ENCODE assay signal across 12 mouse cellular contexts in the genomic region with DNA sequence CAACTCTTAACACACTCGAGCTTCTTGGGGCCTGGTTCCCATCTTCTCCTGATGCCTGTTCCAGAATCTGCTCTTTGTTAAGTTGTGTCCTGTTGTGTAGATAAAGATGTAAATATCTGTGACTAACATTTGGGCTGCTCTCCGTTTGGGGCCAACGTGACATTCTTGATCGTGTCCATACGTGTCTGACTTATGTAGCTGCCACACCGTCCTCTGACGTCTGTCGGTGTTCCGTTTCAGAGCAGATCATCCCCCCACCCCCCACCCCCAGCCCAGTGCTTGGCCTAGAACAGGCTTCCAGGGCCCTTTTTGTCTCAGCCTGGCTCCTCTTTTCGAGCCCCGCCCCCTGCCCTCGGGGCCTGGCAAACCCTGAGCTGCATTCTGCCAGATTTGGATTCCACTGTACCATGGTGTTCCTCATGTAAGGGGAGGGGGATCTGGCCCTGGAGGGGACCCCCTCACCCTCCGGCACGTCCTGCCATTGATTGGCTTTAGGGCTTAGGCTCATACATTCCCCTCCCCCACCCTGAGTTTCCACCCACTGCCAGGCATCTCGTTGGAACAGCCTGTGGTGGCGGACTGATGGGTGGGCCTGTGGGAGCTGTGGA. TPM values are rescaled to one million over a fixed set of nuclear protein-coding genes. Genes with fewer than 3 reads are reported as not detected.
DNase-seq lines count a peak whose midpoint lies in the region; ATAC-seq lines count a peak whose summit lies in the region.
"Had no signal": no experiment of that assay in that cellular context is flagged by ENCODE, and none has a peak within 500 bp of the region (broad histone marks: within the 10 kb centered on the region; RNA-seq: fewer than 3 reads in every experiment).

No protein-coding gene starts in this region.

- no peaks in the 10 kb centered on the region; the same call in 1 of the 2 replicates for H3K36me3 ChIP-seq in heart, embryonic 12.5 days
- H3K36me3 ChIP-seq in embryonic facial prominence, embryonic 10.5 days (replicated peaks) = no peaks in the 10 kb centered on the region
- no peaks in the 10 kb centered on the region for H3K36me3 ChIP-seq in intestine, embryonic 15.5 days
- H3K36me3 ChIP-seq: hindbrain, embryonic 15.5 days; liver, embryonic 12.5 days; neural tube, embryonic 13.5 days had no signal

- WGBS in heart, embryonic 12.5 days = 23% methylated on average over 16 of the region's 16 CpGs
- 32% methylated on average over 16 of the region's 16 CpGs for WGBS in embryonic facial prominence, embryonic 10.5 days
- WGBS in intestine, embryonic 15.5 days = 36% methylated on average over 16 of the region's 16 CpGs

- ATAC-seq in heart, embryonic 12.5 days (ENCODE audit: insufficient number of reproducible peaks, low FRiP score) = no peak
- ATAC-seq in intestine, embryonic 15.5 days = peak; percentile 48
- ATAC-seq: liver, embryonic 12.5 days had no signal

- H3K9ac ChIP-seq in heart, embryonic 12.5 days = peak overlapping the region; percentile 16; the same call in 1 of the 2 replicates
- no peak overlapping the region for H3K9ac ChIP-seq in intestine, embryonic 15.5 days
- H3K9ac ChIP-seq: hindbrain, embryonic 15.5 days; liver, embryonic 12.5 days; neural tube, embryonic 13.5 days had no signal

- no peaks in the 10 kb centered on the region for H3K27me3 ChIP-seq in heart, embryonic 12.5 days (replicated peaks)
- H3K27me3 ChIP-seq in embryonic facial prominence, embryonic 10.5 days (replicated peaks; ENCODE audit: low read depth, poor library complexity, severe bottlenecking) = no peaks in the 10 kb centered on the region
- no peaks in the 10 kb centered on the region for H3K27me3 ChIP-seq in intestine, embryonic 15.5 days (replicated peaks)
- H3K27me3 ChIP-seq: hindbrain, embryonic 15.5 days; neural tube, embryonic 13.5 days had no signal

- peak overlapping the region; percentile 27; the same call in 1 of the 2 replicates for H3K4me2 ChIP-seq in heart, embryonic 12.5 days
- no peak overlapping the region for H3K4me2 ChIP-seq in intestine, embryonic 15.5 days (replicated peaks)
- H3K4me2 ChIP-seq: hindbrain, embryonic 15.5 days; liver, embryonic 12.5 days; neural tube, embryonic 13.5 days had no signal

- H3K9me3 ChIP-seq in heart, embryonic 12.5 days (replicated peaks) = no peaks in the 10 kb centered on the region
- no peaks in the 10 kb centered on the region for H3K9me3 ChIP-seq in embryonic facial prominence, embryonic 10.5 days
- no peaks in the 10 kb centered on the region for H3K9me3 ChIP-seq in intestine, embryonic 15.5 days
- H3K9me3 ChIP-seq: hindbrain, embryonic 15.5 days; liver, embryonic 12.5 days; neural tube, embryonic 13.5 days had no signal

- H3K4me1 ChIP-seq in heart, embryonic 12.5 days (replicated peaks) = peaks cover 78% of the 10 kb centered on the region
- H3K4me1 ChIP-seq in embryonic facial prominence, embryonic 10.5 days = peaks cover 78% of the 10 kb centered on the region
- H3K4me1 ChIP-seq in intestine, embryonic 15.5 days (replicated peaks) = peaks cover 70% of the 10 kb centered on the region

- no peak for DNase-seq in heart, postnatal 4 days
- peak; percentile 26 for DNase-seq in ES-CJ7 (ENCODE audit: low read depth, low spot score)
- peak; percentile 73 for DNase-seq in embryonic facial prominence, embryonic 10.5 days (ENCODE audit: low spot score)
- no peak for DNase-seq in thymus, postnatal 0 days (ENCODE audit: low spot score)
- DNase-seq in kidney, postnatal 14 days = no peak
- DNase-seq: layer of hippocampus, adult 9-11 months; thymus, adult 18-20 months had no signal

- no peak overlapping the region for H3K4me3 ChIP-seq in heart, embryonic 12.5 days
- peak overlapping the region; percentile 16; the same call in 1 of the 2 replicates for H3K4me3 ChIP-seq in embryonic facial prominence, embryonic 10.5 days
- H3K4me3 ChIP-seq in intestine, embryonic 15.5 days (replicated peaks) = no peak overlapping the region
- H3K4me3 ChIP-seq: hindbrain, embryonic 15.5 days; liver, embryonic 12.5 days; neural tube, embryonic 13.5 days had no signal

- no peak overlapping the region for H3K27ac ChIP-seq in heart, embryonic 12.5 days (ENCODE audit: poor library complexity, severe bottlenecking)
- peak overlapping the region; percentile 69 for H3K27ac ChIP-seq in embryonic facial prominence, embryonic 10.5 days (replicated peaks)
- H3K27ac ChIP-seq in intestine, embryonic 15.5 days = 0 out of 2 replicates have a peak overlapping the region, but pooled peaks have one; percentile 2
- H3K27ac ChIP-seq: hindbrain, embryonic 15.5 days; liver, embryonic 12.5 days; neural tube, embryonic 13.5 days had no signal

RNA-seq across cellular contexts. Expression of gene Ece1, which starts 7.7 kb away (rescaled TPM):
- polyA plus RNA-seq in heart, embryonic 12.5 days (2016; fragmentation: Nextera tagmentation; extraction: Ambion mirVana) = 122 and 144 TPM in 2 replicates
- total RNA-seq in heart, postnatal 4 days (2021) = 100 to 1,000 TPM; 119 to 133 TPM
- polyA plus RNA-seq in embryonic facial prominence, embryonic 10.5 days (2016; fragmentation: Nextera tagmentation; extraction: Ambion mirVana) = 46.6 and 54.5 TPM in 2 replicates
- polyA plus RNA-seq in intestine, embryonic 15.5 days (2015; fragmentation: Nextera tagmentation; extraction: Ambion mirVana) = 56.0 and 60.1 TPM in 2 replicates
- polyA plus RNA-seq in thymus, postnatal 0 days (2015; fragmentation: Nextera tagmentation; extraction: Ambion mirVana) = 14.6 and 18.3 TPM in 2 replicates

Comparison
In these comparisons a context has a peak if more than half of its experiments do, and no peak if none do; other contexts are left out.
1. DNase-seq: peak in ES-CJ7 (single experiment) and embryonic facial prominence, embryonic 10.5 days (single experiment); none in heart, postnatal 4 days (single experiment), thymus, postnatal 0 days (single experiment) and kidney, postnatal 14 days (single experiment).